Mouse (Mus musculus) olfactory bulb, adult 2 months (tissue): ENCODE data around the gene Mfsd9.

Experiments used
- CTCF ChIP-seq: fragments of 200-500 bp; IDR thresholded peaks from 2 replicates; pipeline ENCODE4 v1.5.1; 2012; ENCODE audit warnings: low read depth, mild to moderate bottlenecking, low read length, moderate library complexity; ENCODE audit not compliant: insufficient read depth
- POLR2A ChIP-seq: fragments of 200-500 bp; IDR thresholded peaks from 2 replicates; pipeline ENCODE4 v1.6.1; 2012; ENCODE audit warnings: mild to moderate bottlenecking, low read depth, low read length, moderate library complexity; ENCODE audit not compliant: insufficient read depth

- TF ChIP-seq CTCF (no peak), POLR2A (no peak)
These were observed 12.3 kb upstream of the Mfsd9 start for GRCm38 (mm10) chr1:40802759-40803158.
